Mouse (Mus musculus) forebrain, embryonic 14.5 days (tissue): ENCODE results near the gene Kcnip2. TPM values are rescaled to one million over a fixed set of nuclear protein-coding genes. Genes with fewer than 3 reads are reported as not detected.

Experiments used
- ATAC-seq: fragments of 200-750 bp; cut with Nextera tagmentation; 2 replicates; pipeline ENCODE4 v1.8.0; 2017; ENCODE audit warnings: mild to moderate bottlenecking, moderate library complexity
- DNase-seq: peaks from one replicate; pipeline ENCODE4 v3.0.0-alpha.2; 2015; ENCODE audit warnings: low spot score
- H3K27ac ChIP-seq: fragments of 300-500 bp; sonication (generic); 2 replicates; pipeline ENCODE4 v1.5.1; 2014; ENCODE audit warnings: low read depth, mild to moderate bottlenecking, control low read depth, low read length, moderate library complexity
- H3K27me3 ChIP-seq: fragments of 300-500 bp; sonication (generic); replicated peaks from 2 replicates; pipeline ENCODE4 v1.6.1; 2014; ENCODE audit warnings: low read length, control low read depth, mixed read lengths; ENCODE audit not compliant: control insufficient read depth, insufficient read depth
- H3K36me3 ChIP-seq: fragments of 300-500 bp; sonication (generic); 2 replicates; pipeline ENCODE4 v1.6.1; 2014; ENCODE audit warnings: low read length, control low read depth; ENCODE audit not compliant: control insufficient read depth, insufficient read depth
- H3K4me1 ChIP-seq: fragments of 300-500 bp; sonication (generic); 2 replicates; pipeline ENCODE4 v1.6.1; 2014; ENCODE audit warnings: antibody characterized with exemption, low read length, control low read depth; ENCODE audit not compliant: control insufficient read depth, insufficient read depth
- H3K4me2 ChIP-seq: fragments of 300-500 bp; sonication (generic); 2 replicates; pipeline ENCODE4 v1.6.1; 2014; ENCODE audit warnings: mild to moderate bottlenecking, control low read depth, low read length
- H3K4me3 ChIP-seq: fragments of 300-500 bp; sonication (generic); 2 replicates; pipeline ENCODE4 v1.5.1; 2014; ENCODE audit warnings: low read depth, low read length, control low read depth
- H3K9ac ChIP-seq: fragments of 300-500 bp; sonication (generic); 2 replicates; pipeline ENCODE4 v1.6.1; 2014; ENCODE audit warnings: mild to moderate bottlenecking, low read length, control low read depth, moderate library complexity
- H3K9me3 ChIP-seq: fragments of 300-500 bp; sonication (generic); replicated peaks from 2 replicates; pipeline ENCODE4 v1.6.1; 2016; ENCODE audit warnings: low read length, control low read depth, mixed read lengths; ENCODE audit not compliant: control insufficient read depth
- WGBS: fragments of 180-500 bp; shearing (Covaris S2); extraction: QIAGEN DNeasy Blood & Tissue Kit; methylation state at CpG from one replicate; pipeline ENCODE4 v1.1.7; 2014; 5-methylcytosine and 5-hydroxymethylcytosine counted together
- polyA plus RNA-seq: library from polyadenylated mRNA; unstranded; fragments of >200 nt; fragmentation: Nextera tagmentation; extraction: Ambion mirVana; gene quantifications from 2 replicates; pipeline ENCODE4 v1.2.1, GENCODE M21; 2014

The Kcnip2 gene
- polyA plus RNA-seq, 1 experiment from 2014 or later = 4.6 TPM

DNA sequence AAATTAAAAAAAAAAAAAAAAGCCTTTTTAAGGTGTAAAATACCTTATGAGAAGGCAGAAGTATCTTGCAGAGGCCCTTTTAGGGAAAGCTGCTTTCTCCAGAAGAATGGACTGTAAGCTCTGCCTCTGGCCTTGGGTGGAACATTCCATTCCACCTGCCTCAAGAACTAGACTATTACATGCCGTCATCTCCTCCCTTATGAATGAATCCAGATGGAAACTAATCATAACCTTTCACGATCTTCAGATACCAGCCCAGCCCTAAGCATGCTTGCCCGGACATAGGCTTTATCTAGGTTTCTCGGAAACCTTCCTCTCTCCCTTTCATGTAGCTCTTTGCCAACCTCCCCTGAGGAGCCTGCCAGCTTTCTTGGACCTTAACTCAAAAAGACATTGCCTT, 27.5 kb downstream of the Kcnip2 start:
- Histone ChIP-seq H3K4me1 (peaks cover 3% of the 10 kb centered on the region; the same call in 1 of the 2 replicates), H3K9me3 (no peaks in the 10 kb centered on the region), H3K9ac (no peak overlapping the region), H3K27ac (no peak overlapping the region), H3K4me2 (no peak overlapping the region), H3K36me3 (no peaks in the 10 kb centered on the region), H3K27me3 (no peaks in the 10 kb centered on the region), H3K4me3 (no peak overlapping the region)
- no peak for ATAC-seq
- WGBS = 88% methylated on average over 4 of the region's 4 CpGs
- DNase-seq = no peak

DNA sequence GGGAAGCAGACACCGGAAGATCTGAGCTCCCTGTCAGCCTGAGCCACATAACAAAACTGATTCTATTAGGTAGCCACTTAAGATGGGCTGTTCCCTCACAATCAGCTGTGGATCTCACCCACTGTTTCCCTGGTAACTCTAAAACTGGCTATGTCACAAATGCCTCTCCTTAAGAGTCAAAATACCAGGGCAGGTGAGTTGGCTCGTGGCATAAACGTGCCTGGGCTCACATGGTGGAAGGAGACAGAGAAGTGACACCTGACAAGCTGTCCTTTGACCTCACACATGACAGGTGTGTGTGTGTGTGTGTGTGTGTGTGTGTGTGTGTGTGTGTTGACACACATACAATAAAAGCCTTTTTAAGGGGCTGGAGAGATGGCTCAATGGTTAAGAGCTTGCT, 28.4 kb downstream of the Kcnip2 start:
- WGBS = 73% methylated on average over 3 of the region's 3 CpGs

DNA sequence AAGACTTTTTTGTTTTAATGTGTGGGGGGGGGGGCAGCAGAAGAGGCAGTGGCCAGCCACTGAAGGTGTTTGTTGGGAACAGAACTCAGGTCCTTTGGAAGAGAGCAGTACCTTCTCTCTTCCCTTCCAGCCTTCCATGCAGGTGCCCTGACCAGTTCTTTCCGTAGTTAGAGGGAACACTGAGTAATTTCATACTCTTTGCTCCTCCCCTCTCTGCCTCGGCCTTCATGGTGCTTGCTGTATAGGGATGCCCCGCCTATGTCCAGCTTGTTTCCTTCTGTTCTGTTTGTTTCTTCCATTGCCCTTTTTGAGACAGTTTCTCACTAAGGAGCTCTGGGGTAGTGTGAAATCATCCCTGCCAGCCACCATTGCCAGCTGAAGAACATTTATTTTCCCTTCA, 30.4 kb downstream of the Kcnip2 start:
- no peak overlapping the region for H3K4me3 ChIP-seq
- H3K9me3 ChIP-seq = no peaks in the 10 kb centered on the region
- 57% methylated on average over 3 of the region's 3 CpGs for WGBS
- no peak for DNase-seq
- no peaks in the 10 kb centered on the region for H3K27me3 ChIP-seq
- H3K4me2 ChIP-seq = no peak overlapping the region
- peaks cover 16% of the 10 kb centered on the region for H3K4me1 ChIP-seq
- ATAC-seq = no peak
- H3K36me3 ChIP-seq = peaks cover 5% of the 10 kb centered on the region
- H3K27ac ChIP-seq = no peak overlapping the region
- H3K9ac ChIP-seq = no peak overlapping the region

More for the DNA sequence above, 28.4 kb downstream of the Kcnip2 start:
- Histone ChIP-seq H3K9me3 (no peaks in the 10 kb centered on the region), H3K36me3 (no peaks in the 10 kb centered on the region), H3K27ac (no peak overlapping the region), H3K4me3 (no peak overlapping the region), H3K4me1 (peaks cover 3% of the 10 kb centered on the region; the same call in 1 of the 2 replicates), H3K4me2 (no peak overlapping the region), H3K9ac (no peak overlapping the region), H3K27me3 (no peaks in the 10 kb centered on the region)
- ATAC-seq (no peak), DNase-seq (no peak)

DNA sequence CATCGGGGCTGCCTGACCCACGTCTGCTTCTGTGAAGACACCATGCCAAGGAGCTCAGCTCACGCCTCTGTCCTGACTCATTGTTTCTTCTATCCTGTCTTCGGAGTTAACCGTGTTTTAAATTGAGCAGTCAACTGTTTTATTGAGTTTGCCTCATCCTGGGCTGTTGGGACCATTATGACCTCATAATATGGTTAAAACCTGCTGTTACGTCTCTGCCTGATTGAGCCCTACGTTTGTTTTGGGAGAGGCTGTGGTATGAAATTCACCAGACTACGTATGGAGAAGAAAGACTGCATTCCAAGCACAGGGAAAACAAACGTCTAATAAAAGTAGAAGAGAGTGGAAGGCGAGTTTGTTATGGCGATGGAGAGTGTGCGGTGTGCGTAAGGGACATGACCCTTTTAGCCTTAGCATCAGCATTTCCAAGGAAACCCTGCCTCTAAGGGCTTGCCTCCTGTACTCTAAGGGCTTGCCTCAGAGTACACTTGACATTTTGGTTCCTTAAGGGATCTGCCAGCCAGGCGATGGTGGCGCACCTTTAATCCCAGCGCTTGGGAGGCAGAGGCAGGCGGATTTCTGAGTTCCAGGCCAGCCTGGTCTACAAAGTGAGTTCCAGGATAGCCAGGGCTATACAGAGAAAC, 31.8 kb downstream of the Kcnip2 start:
- DNase-seq (no peak), ATAC-seq (no peak)
- peak overlapping the region; percentile 23 for H3K4me3 ChIP-seq
- no peaks in the 10 kb centered on the region for H3K9me3 ChIP-seq
- H3K4me2 ChIP-seq = peak overlapping the region; percentile 48
- H3K4me1 ChIP-seq = peaks cover 21% of the 10 kb centered on the region
- no peaks in the 10 kb centered on the region for H3K27me3 ChIP-seq
- 0 out of 2 replicates have a peak overlapping the region, but pooled peaks have one; percentile 10 for H3K27ac ChIP-seq
- H3K36me3 ChIP-seq = peaks cover 18% of the 10 kb centered on the region
- 35% methylated on average over 17 of the region's 17 CpGs for WGBS
- peak overlapping the region; percentile 50 for H3K9ac ChIP-seq

DNA sequence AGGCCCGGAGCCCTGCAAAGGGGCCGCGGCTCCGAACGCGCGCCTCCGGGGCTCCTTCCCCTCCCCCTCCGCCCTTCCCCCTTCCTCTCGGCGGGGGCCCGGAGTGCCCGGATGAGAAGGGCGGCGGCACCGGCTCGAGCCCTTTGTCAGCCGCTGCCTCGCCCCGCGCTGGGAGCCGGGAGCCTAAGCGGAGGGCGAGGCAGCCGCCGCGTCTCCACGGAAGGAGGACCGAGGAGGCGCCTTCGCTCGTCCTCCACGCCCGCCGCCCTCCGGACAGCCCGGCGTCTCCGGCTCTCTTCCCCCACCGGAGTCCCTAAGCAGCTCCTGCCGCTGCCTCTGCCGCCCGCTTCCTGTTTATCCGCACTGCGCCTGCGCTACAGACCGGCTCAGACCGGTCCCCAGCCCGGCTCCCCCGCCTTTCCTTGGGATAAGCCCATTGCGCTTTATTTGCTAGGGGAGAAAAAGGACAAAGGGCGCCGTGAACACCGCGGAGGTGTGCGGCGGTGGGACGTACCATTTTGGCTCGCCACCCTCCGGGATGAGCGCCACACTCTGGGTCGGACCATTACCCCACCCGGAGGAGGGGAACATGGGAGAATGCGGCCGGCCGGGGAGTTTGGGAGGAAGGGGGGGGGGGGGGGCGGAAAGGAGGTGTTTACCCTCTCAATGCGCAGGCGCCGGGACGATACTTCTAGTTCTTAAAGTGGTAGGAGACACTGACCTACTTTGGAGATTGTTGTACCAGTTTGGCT, 32.5 kb downstream of the Kcnip2 start, which contains the start of gene Mgea5:
Mgea5 (minus strand) TSS at position 657 of the 752 bp plus-strand sequence.
- Histone ChIP-seq H3K4me2 (peak within 1 kb of the TSS; percentile 55), H3K27me3 (no peaks in the 10 kb centered on the region), H3K27ac (peak within 1 kb of the TSS; percentile 99), H3K9ac (peak within 1 kb of the TSS; percentile 98), H3K36me3 (peaks cover 25% of the 10 kb centered on the region), H3K4me3 (peak within 1 kb of the TSS; percentile 100), H3K4me1 (peaks cover 21% of the 10 kb centered on the region), H3K9me3 (no peaks in the 10 kb centered on the region)
- WGBS = 0% methylated on average over 54 of the region's 71 CpGs
- ATAC-seq = peak; percentile 98
- DNase-seq = peak; percentile 100

DNA sequence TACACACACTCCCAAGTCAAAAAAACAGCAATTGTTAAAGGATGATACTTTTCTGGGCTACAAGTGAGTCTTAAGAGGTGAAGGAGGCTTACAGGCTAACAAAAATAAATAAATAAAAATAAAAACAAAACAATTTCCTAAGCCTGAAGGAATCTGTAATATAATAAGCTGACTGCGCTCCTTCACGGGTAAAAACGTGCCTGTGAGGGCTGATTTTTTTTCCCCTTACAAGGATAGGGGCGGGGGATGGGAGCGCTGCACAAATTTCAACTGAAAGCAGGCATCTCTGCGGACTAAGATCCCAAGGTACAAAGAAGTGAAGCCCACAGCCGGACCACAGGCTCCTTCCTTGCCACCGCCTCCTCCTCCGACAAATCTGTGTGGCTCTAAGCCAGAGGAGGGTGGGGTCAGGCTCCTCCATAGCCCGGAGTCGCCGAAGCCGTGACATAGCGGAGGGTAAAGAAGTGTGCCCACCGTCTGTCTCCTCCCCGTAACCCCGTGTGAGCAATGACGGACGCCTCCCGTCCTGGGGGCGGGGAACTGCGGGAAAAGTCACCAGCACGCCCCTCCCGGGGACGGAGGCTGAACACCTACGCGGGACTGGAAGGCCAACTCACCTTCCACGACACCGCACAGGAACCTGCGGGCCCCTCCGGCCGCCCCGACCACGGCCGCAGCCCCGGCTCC, 33.4 kb downstream of the Kcnip2 start:
- ATAC-seq (peak; percentile 21), DNase-seq (peak; percentile 70)
- Histone ChIP-seq H3K27ac (peak overlapping the region; percentile 99), H3K9ac (peak overlapping the region; percentile 98), H3K4me1 (peaks cover 21% of the 10 kb centered on the region), H3K36me3 (peaks cover 34% of the 10 kb centered on the region), H3K9me3 (no peaks in the 10 kb centered on the region), H3K4me2 (peak overlapping the region; percentile 55), H3K27me3 (no peaks in the 10 kb centered on the region), H3K4me3 (peak overlapping the region; percentile 100)
- WGBS = under 1% methylated on average over 36 of the region's 36 CpGs

DNA sequence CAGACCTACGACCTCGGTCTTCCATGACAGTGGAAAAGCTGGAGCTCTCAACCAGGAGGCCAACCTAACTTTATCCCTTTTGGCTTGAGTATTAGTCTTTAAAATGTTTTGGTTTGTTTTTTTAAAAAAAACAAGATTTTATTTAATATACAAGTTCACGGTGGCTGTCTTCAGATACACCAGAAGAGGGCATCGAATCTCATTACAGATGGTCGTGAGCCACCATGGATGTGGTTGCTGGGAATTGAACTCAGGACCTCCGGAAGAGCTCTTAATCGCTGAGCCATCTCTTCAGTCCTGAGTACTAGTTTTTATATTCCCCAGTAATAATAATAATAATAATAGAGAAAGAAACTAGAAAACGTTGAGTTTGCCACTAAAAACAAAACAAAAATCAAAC, 34.2 kb downstream of the Kcnip2 start:
- H3K4me3 ChIP-seq = peak overlapping the region; percentile 100
- peaks cover 21% of the 10 kb centered on the region for H3K4me1 ChIP-seq
- no peak overlapping the region for H3K27ac ChIP-seq
- H3K9ac ChIP-seq = no peak overlapping the region
- 62% methylated on average over 8 of the region's 8 CpGs for WGBS
- peaks cover 41% of the 10 kb centered on the region for H3K36me3 ChIP-seq
- H3K9me3 ChIP-seq = no peaks in the 10 kb centered on the region
- ATAC-seq (no peak), DNase-seq (no peak)
- H3K27me3 ChIP-seq = no peaks in the 10 kb centered on the region
- peak overlapping the region; percentile 55 for H3K4me2 ChIP-seq

DNA sequence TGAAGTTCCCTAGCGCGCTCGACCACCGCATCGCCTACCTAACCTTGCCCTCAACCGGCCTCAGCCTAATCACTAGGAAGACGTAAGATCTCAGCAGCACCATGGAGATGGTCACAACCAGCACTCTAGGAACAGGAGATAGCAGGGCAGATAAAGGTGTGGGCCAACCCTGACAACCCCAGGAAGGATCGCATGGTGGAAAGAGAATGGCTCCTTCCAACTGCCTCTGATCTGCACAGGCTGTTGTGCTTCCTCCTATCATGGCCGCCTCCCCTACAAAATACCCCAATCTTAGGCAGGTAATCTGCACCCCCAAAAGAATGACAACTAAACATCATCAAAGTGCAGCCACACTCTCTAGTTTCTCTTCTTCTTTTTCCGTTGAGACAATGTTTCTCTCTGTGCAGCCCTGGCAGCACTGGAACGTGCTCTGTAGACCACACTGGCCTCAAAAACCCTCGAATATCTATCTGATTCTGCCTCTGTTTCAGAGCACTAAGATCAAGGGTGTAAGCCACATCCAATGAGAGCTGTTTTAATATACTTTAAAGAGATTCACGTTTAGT, 35.4 kb downstream of the Kcnip2 start:
- 90% methylated on average over 13 of the region's 13 CpGs for WGBS
- Histone ChIP-seq H3K27ac (no peak overlapping the region), H3K27me3 (no peaks in the 10 kb centered on the region), H3K4me3 (no peak overlapping the region), H3K36me3 (peaks cover 53% of the 10 kb centered on the region), H3K9ac (peak overlapping the region; percentile 35; the same call in 1 of the 2 replicates), H3K4me2 (peak overlapping the region; percentile 55), H3K4me1 (peaks cover 21% of the 10 kb centered on the region), H3K9me3 (no peaks in the 10 kb centered on the region)
- ATAC-seq = no peak
- no peak for DNase-seq
